Mouse (Mus musculus): ENCODE results near the gene Acrv1. TPM values are rescaled to one million over a fixed set of nuclear protein-coding genes. Genes with fewer than 3 reads are reported as not detected.
"Not testable (repeated sequence)": the region's sequence is repeated elsewhere in the genome, so short reads cannot be mapped to it uniquely, and the experiment has no call there.

Gene Acrv1
- total RNA-seq (2017), result not detected in 2 replicates

GRCm38 (mm10) chr9:36692920-36693319, at the start of gene Acrv1:
Gene Acrv1 (plus strand): TSS chr9:36693220.
- no peak for ATAC-seq (replicated peaks in 1 of 2; ENCODE audit: insufficient read depth in 1 of 2, low FRiP score in 2 of 2, low TSS enrichment in 1 of 2, low read depth in 1 of 2, poor library complexity in 2 of 2, severe bottlenecking in 2 of 2)

DNA sequence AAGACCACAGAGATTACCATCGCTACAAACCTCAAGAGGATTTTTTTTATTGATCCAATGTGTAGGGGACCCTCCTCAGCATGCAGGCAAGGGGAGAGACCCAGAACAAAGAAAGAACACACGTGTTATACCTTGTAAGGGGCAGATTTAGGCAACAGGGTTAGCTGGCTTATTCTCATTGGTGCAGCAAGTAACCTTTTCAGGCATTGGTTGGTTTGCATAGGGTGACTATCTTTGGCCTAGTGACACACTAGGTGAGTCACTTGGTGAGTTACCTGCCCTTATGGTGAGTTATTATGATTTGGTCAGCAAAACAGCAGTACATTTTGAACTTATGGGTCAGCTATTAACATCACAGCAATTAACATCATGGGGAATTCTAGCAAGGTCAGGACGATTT, 49.7 kb upstream of the Acrv1 start, which contains the start of gene A630095E13Rik:
Gene A630095E13Rik (minus strand): TSS at position 101 of the 400 bp plus-strand sequence.
- ATAC-seq (replicated peaks in 1 of 2; ENCODE audit: insufficient read depth in 1 of 2, low FRiP score in 2 of 2, low TSS enrichment in 1 of 2, low read depth in 1 of 2, poor library complexity in 2 of 2, severe bottlenecking in 2 of 2), result not testable (repeated sequence)

- ATAC-seq (replicated peaks in 1 of 2; ENCODE audit: insufficient read depth in 1 of 2, low FRiP score in 2 of 2, low TSS enrichment in 1 of 2, low read depth in 1 of 2, poor library complexity in 2 of 2, severe bottlenecking in 2 of 2), result no peak
Observed at GRCm38 (mm10) chr9:36681424-36681823, 11.6 kb upstream of the Acrv1 start.

- no peak for ATAC-seq (replicated peaks in 1 of 2; ENCODE audit: insufficient read depth in 1 of 2, low FRiP score in 2 of 2, low TSS enrichment in 1 of 2, low read depth in 1 of 2, poor library complexity in 2 of 2, severe bottlenecking in 2 of 2)
Observed at GRCm38 (mm10) chr9:36687329-36687728, 5.7 kb upstream of the Acrv1 start.

DNA sequence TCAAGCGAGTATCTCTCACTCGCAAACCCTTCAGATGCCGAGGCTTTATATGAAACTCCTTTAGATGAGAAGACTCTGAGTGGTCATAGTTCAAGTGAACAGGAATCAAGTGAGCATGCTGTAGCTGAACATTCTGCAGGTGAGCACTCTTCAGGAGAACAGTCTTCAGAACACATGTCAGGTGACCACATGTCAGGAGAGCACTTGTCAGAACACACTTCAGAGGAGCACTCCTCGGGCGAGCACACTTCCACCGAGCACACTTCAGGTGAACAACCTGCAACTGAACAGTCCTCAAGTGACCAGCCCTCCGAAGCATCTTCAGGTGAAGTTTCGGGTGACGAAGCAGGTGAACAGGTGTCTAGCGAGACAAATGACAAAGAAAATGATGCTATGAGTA, 1.3 kb downstream of the Acrv1 start:
- ATAC-seq (replicated peaks in 1 of 2; ENCODE audit: insufficient read depth in 1 of 2, low FRiP score in 2 of 2, low TSS enrichment in 1 of 2, low read depth in 1 of 2, poor library complexity in 2 of 2, severe bottlenecking in 2 of 2), result no peak

- no peak for ATAC-seq (replicated peaks in 1 of 2; ENCODE audit: insufficient read depth in 1 of 2, low FRiP score in 2 of 2, low TSS enrichment in 1 of 2, low read depth in 1 of 2, poor library complexity in 2 of 2, severe bottlenecking in 2 of 2)
Observed at GRCm38 (mm10) chr9:36705923-36706322, 12.9 kb downstream of the Acrv1 start.

GRCm38 (mm10) chr9:36707304-36707703, 14.3 kb downstream of the Acrv1 start:
- 0 out of 4 replicates have a peak, but pooled peaks of 1 of the 2 experiments have one; percentile 42 for ATAC-seq (replicated peaks in 1 of 2; ENCODE audit: insufficient read depth in 1 of 2, low FRiP score in 2 of 2, low TSS enrichment in 1 of 2, low read depth in 1 of 2, poor library complexity in 2 of 2, severe bottlenecking in 2 of 2)

- no peak for ATAC-seq (replicated peaks in 1 of 2; ENCODE audit: insufficient read depth in 1 of 2, low FRiP score in 2 of 2, low TSS enrichment in 1 of 2, low read depth in 1 of 2, poor library complexity in 2 of 2, severe bottlenecking in 2 of 2)
Observed at GRCm38 (mm10) chr9:36716624-36717023, 23.6 kb downstream of the Acrv1 start.

- peak; percentile 88 to 92 for ATAC-seq (replicated peaks in 1 of 2; ENCODE audit: insufficient read depth in 1 of 2, low FRiP score in 2 of 2, low TSS enrichment in 1 of 2, low read depth in 1 of 2, poor library complexity in 2 of 2, severe bottlenecking in 2 of 2)
Observed at GRCm38 (mm10) chr9:36726131-36727033, 33.4 kb downstream of the Acrv1 start.

GRCm38 (mm10) chr9:36727034-36727755, 34.2 kb downstream of the Acrv1 start, which contains the start of gene Chek1:
Gene Chek1 (minus strand): TSS chr9:36727065.
- ATAC-seq (replicated peaks in 1 of 2; ENCODE audit: insufficient read depth in 1 of 2, low FRiP score in 2 of 2, low TSS enrichment in 1 of 2, low read depth in 1 of 2, poor library complexity in 2 of 2, severe bottlenecking in 2 of 2), result no peak

Other genes starting within 250 kb of the Acrv1 start
- gene Gm9513, start 217.6 kb upstream of the Acrv1 start, total RNA-seq (2017), result not detected in 2 replicates
- gene Gm5615, start 151.3 kb upstream of the Acrv1 start, total RNA-seq (2017), result not detected in 2 replicates
- gene Gm17689, start 110.6 kb upstream of the Acrv1 start, total RNA-seq (2017), result not detected in 2 replicates
- gene A630095E13Rik, start 49.8 kb upstream of the Acrv1 start, total RNA-seq (2017), result not detected in 2 replicates
- gene Chek1, start 33.8 kb downstream of the Acrv1 start, total RNA-seq (2017), result 46.9 and 118 TPM in 2 replicates
- 306 and 650 TPM in 2 replicates for gene Stt3a, start 74.5 kb downstream of the Acrv1 start, total RNA-seq (2017)
- gene Ei24, start 104.2 kb downstream of the Acrv1 start, total RNA-seq (2017), result 42.8 and 45.1 TPM in 2 replicates
- gene Fez1, start 128.6 kb downstream of the Acrv1 start, total RNA-seq (2017), result 1.1 TPM in 1 of 2 replicates, not detected in the other